Mouse (Mus musculus) cerebellum, adult 2 months (tissue): ENCODE data around the gene Fbxl17. TPM values are rescaled to one million over a fixed set of nuclear protein-coding genes. Genes with fewer than 3 reads are reported as not detected.

ENCODE experiments used
- DNase-seq, 2 experiments: peaks; one replicate each; pipeline ENCODE4 v3.0.0; 2021
- H3K27ac ChIP-seq: fragments of 200-500 bp; 2 replicates; pipeline ENCODE4 v1.5.1; 2012; ENCODE audit warnings: low read length, control low read depth, inconsistent platforms; ENCODE audit not compliant: insufficient read depth
- H3K27me3 ChIP-seq: fragments of 200-500 bp; 2 replicates; pipeline ENCODE4 v1.6.1; 2012; ENCODE audit warnings: inconsistent platforms, mild to moderate bottlenecking, low read length, moderate library complexity; ENCODE audit not compliant: control insufficient read depth, insufficient read depth
- H3K4me1 ChIP-seq: fragments of 200-500 bp; 2 replicates; pipeline ENCODE4 v1.6.1; 2011; ENCODE audit warnings: low read length; ENCODE audit not compliant: control insufficient read depth, insufficient read depth
- H3K4me3 ChIP-seq: fragments of 200-500 bp; replicated peaks from 2 replicates; pipeline ENCODE3; 2011; ENCODE audit warnings: mild to moderate bottlenecking, low read depth, low read length, control low read depth; ENCODE audit not compliant: insufficient read depth
- CTCF ChIP-seq: fragments of 200-500 bp; IDR thresholded peaks from 2 replicates; pipeline ENCODE4 v1.5.1; 2011; ENCODE audit warnings: low read depth, mild to moderate bottlenecking, control low read depth, low read length, moderate library complexity, borderline replicate concordance; ENCODE audit not compliant: insufficient read depth
- POLR2A ChIP-seq: fragments of 200-500 bp; IDR thresholded peaks from 2 replicates; pipeline ENCODE4 v1.6.1; 2011; ENCODE audit warnings: low read length, control low read depth, borderline replicate concordance; ENCODE audit not compliant: insufficient read depth
- WGBS: fragments of 180-500 bp; shearing (Covaris S2); methylation state at CpG from one replicate; pipeline ENCODE4 v1.1.7; 2018; 5-methylcytosine and 5-hydroxymethylcytosine counted together
- polyA plus RNA-seq: library from polyadenylated mRNA; depleted of rRNA; stranded (reverse); fragments of >200 nt; gene quantifications from 2 replicates; pipeline ENCODE4 v1.2.3, GENCODE M21; 2012

Gene Fbxl17
- polyA plus RNA-seq, 1 experiment = 21.5 TPM

DNA sequence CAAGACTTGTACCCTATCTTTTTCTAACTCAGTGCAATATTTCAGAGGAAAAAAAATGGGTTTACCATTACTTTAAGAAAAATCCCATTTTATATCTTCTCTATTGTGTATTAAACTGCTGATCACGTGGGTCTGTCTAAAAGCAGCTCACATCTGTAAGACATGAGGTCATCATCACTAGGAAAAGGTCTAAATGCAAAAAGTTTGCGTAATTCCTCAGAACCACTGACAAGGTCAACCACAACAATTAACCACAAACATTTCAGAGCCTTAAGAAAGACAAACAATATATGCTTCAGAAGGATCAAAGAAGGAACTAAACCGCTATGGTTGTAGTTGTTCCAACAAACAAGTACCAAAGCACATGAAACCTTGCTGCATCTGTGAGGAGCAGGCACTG lies 143.6 kb downstream of the Fbxl17 start:
- Histone ChIP-seq H3K27ac (no peak overlapping the region), H3K4me3 (no peak overlapping the region), H3K27me3 (no peaks in the 10 kb centered on the region), H3K4me1 (no peaks in the 10 kb centered on the region)
- DNase-seq = no peak
- 90% methylated on average over 3 of the region's 3 CpGs for WGBS
- TF ChIP-seq POLR2A (no peak), CTCF (no peak)

DNA sequence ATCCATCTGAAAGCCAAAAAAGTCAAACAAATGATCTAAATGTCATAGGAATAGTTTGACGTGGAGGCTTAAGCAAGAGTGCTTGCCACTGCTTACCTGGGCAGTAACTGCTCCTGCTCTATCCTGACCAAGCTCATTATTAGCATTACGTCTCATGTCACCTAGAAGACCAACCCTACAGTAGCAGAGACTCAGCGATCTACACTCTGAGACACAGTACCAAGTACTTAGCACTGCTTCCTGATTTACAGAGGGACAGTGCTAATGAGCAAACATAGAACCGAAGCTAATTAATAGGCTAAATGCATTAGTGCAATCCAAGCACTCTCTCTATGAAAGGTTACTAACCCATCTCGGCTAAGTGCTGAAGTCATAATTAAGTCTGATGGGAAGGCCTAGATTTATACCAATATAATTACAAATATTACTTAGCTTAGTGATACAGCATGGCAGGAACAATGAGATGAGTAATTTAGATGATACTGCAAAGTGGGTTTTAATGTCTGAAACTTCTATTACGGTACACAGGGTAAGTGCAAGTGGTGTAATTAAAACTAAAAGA lies 147.1 kb downstream of the Fbxl17 start:
- H3K27ac ChIP-seq = no peak overlapping the region
- DNase-seq = no peak
- TF ChIP-seq CTCF (no peak), POLR2A (no peak)
- no peaks in the 10 kb centered on the region for H3K27me3 ChIP-seq
- no peak overlapping the region for H3K4me3 ChIP-seq
- WGBS = 95% methylated on average over 6 of the region's 6 CpGs
- no peaks in the 10 kb centered on the region for H3K4me1 ChIP-seq

DNA sequence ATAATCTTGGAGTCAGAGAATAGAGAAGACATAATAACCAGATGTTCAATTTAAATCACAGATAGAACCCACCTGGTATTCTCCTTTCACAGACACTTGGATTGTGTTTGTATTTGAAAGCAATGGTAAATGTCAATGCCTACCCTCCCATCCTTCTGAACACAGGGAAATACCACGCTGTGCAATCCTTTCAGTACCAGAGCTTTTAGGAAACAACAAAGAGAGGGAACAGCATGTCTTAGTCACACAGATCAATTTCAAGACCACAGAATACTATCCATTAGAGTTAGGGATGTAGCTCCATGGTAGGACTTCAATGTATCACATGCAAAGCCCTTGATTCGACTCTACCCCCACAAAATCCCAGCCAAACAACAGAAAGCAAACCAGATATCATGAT lies 148.1 kb downstream of the Fbxl17 start:
- TF ChIP-seq CTCF (no peak), POLR2A (no peak)
- 67% methylated on average over 2 of the region's 2 CpGs for WGBS
- Histone ChIP-seq H3K4me3 (no peak overlapping the region), H3K27me3 (no peaks in the 10 kb centered on the region), H3K4me1 (no peaks in the 10 kb centered on the region), H3K27ac (no peak overlapping the region)
- no peak for DNase-seq

DNA sequence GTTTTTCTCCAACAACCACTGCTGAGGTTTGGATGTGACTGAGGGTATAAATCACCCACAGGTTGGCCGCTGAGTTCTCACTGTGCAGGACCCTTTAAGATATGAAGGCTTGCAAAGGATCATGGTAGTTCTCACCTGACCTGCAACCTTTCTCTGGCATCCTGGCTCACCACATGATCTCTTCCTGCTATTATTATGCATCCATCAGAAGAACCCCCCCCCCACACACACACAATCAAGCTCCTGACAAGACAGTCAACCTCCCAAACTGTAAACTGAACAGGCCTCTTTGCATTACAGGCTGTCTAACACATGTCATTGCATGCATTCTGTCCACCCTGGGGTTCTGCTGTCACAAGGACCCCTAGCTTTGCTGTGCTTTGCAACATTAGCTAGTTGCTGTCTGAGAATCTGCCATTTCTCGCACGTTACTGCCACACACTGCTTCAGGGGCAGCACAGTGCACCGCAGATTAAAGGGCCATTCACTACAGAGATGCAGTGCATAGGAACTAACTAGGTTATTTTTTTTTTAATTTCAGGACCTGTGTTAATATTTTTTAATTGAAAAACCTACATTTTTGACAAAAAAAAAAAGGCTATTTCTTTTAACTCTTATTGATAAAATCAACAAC lies 148.8 kb downstream of the Fbxl17 start:
- Histone ChIP-seq H3K4me3 (no peak overlapping the region), H3K27ac (no peak overlapping the region), H3K4me1 (no peaks in the 10 kb centered on the region), H3K27me3 (no peaks in the 10 kb centered on the region)
- 86% methylated on average over 4 of the region's 4 CpGs for WGBS
- TF ChIP-seq CTCF = no peak
- no peak for TF ChIP-seq POLR2A
- DNase-seq = no peak

DNA sequence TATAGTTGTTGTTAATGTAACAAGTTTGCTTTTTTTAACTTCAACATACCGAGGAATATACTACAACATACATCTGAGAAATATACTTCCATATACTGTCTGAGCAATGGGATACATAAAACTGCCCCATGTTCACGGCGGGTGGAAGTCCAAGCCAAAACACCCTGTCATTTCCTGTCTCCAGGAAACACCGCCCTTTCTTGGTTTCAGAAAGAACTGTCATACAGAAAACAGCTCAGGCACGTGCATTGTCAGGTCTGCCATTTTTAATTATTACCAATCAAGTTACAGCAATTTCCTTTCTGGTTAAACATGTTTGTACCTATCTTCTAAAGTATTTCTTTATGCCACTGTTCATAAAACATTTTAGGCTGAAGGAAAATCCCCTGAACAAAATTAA lies 155.7 kb downstream of the Fbxl17 start:
- TF ChIP-seq CTCF (no peak), POLR2A (no peak)
- no peak overlapping the region for H3K27ac ChIP-seq
- no peaks in the 10 kb centered on the region for H3K27me3 ChIP-seq
- no peak overlapping the region for H3K4me3 ChIP-seq
- no peak for DNase-seq
- 90% methylated on average over 5 of the region's 5 CpGs for WGBS
- H3K4me1 ChIP-seq = no peaks in the 10 kb centered on the region; the same call in 1 of the 2 replicates

DNA sequence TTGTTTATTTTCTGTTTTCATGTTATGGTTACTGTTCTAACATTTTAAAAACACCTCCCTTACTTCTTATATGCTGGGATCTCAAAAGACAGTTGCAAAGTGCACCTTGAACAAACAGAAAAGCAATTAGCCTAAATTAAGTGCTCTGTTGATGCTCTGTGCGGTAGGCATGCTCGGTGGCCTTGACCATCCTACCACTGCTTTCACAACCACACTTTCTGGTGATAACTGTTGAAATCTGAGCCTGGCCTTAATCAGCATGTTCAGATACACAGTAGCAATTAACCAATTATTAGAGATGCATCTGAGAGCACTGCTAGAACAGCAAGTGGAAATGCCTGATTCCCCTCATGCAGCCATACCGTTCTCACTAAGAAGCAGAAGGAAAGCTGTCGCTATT lies 156.7 kb downstream of the Fbxl17 start:
- Histone ChIP-seq H3K27me3 (no peaks in the 10 kb centered on the region), H3K27ac (no peak overlapping the region), H3K4me3 (no peak overlapping the region), H3K4me1 (no peaks in the 10 kb centered on the region; the same call in 1 of the 2 replicates)
- no peak for DNase-seq
- TF ChIP-seq POLR2A = no peak
- no peak for TF ChIP-seq CTCF
- WGBS = 90% methylated on average over 4 of the region's 4 CpGs

DNA sequence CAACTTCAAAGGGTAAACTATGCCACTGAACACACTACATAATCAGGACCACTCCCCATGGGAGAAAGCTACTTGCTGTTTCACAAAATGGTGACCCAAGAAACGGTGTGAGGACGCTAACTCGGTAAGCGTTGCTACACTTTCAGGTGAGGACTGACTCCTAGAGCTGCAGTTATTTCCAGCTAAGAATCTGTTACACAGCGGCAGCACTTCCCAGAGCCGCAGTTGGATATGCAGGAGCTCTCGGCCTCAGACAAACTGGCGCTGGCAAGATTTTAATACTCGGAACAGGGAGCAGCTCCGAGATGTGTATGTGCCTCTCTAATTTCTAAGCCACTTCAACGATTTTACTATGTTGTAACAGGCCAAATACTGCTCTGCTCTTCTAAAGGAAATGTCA lies 157.4 kb downstream of the Fbxl17 start:
- H3K4me1 ChIP-seq = no peaks in the 10 kb centered on the region; the same call in 1 of the 2 replicates
- 89% methylated on average over 11 of the region's 11 CpGs for WGBS
- no peak overlapping the region for H3K27ac ChIP-seq
- TF ChIP-seq POLR2A (no peak), CTCF (no peak)
- no peak for DNase-seq
- H3K4me3 ChIP-seq = no peak overlapping the region
- no peaks in the 10 kb centered on the region for H3K27me3 ChIP-seq

DNA sequence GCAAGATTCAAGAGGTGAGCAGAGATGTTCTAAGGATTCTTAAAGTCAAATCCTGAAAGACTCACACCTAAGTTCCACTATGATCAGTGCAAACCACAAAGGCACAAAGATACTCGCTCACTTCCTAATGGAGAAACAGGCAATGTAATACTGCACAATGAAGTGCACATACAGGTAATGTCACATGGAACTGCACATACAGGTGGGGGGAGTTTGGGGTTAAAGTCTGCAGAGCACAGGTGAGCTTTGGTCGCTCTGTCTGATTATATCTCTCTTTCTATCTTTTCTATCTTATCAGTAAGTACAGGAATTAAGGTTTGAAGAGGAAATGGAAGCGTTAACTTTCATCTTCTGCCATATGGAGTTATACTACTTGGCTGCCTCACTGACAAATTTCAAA lies 158.6 kb downstream of the Fbxl17 start:
- no peaks in the 10 kb centered on the region; the same call in 1 of the 2 replicates for H3K4me1 ChIP-seq
- H3K27ac ChIP-seq = no peak overlapping the region
- 93% methylated on average over 3 of the region's 3 CpGs for WGBS
- TF ChIP-seq CTCF = no peak
- no peaks in the 10 kb centered on the region for H3K27me3 ChIP-seq
- no peak for DNase-seq
- no peak overlapping the region for H3K4me3 ChIP-seq

DNA sequence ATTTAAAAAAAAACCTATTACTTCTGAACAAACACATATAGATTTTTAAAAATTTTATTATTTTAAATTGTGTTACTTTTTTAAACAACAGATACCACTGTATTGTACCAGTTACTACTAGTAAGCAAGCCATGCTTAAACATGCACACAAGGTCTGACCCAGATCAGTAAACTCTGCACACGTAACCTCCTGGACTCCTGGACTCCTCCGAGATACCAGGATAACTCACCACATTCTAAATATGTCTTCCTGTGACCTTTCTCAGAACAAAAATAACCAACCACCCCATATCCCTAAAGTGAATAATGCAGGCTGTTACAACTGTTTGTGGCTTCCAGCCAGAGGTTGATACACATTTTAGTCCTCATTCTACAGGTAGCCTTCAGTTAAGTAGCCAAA lies 170.9 kb downstream of the Fbxl17 start:
- H3K4me1 ChIP-seq = no peaks in the 10 kb centered on the region
- no peaks in the 10 kb centered on the region for H3K27me3 ChIP-seq
- TF ChIP-seq CTCF (no peak), POLR2A (no peak)
- H3K27ac ChIP-seq = no peak overlapping the region
- 61% methylated on average over 2 of the region's 2 CpGs for WGBS
- no peak for DNase-seq
- H3K4me3 ChIP-seq = no peak overlapping the region
